Mouse (Mus musculus) kidney, postnatal 36 days (tissue): ENCODE results near the gene Irf3.

Experiments used
- DNase-seq, 2 experiments: peaks; one replicate each; pipeline ENCODE4 v3.0.0; 2021 to 2022; ENCODE audit warnings: mixed read lengths in 2 of 2

The Irf3 gene

DNA sequence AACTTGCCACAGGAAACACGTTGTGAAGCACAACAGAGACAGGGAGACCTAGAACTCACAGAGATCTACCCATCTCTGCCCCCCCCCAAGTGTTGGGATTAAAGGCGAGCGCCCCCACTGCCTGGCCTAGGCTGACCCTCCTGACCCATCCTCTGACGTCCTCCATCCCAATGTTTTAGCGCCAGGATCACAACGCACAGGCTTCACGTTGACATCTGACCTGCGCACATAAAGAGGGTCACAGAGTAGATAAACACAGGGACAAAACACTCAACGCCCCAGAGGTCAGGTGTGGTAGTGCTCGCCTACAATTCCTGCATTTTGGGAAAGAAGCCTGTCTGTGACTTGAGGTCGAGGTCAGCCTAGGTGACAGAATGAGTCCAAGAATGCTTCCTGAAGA lies 39.3 kb downstream of the Irf3 start:
- DNase-seq = no peak

DNA sequence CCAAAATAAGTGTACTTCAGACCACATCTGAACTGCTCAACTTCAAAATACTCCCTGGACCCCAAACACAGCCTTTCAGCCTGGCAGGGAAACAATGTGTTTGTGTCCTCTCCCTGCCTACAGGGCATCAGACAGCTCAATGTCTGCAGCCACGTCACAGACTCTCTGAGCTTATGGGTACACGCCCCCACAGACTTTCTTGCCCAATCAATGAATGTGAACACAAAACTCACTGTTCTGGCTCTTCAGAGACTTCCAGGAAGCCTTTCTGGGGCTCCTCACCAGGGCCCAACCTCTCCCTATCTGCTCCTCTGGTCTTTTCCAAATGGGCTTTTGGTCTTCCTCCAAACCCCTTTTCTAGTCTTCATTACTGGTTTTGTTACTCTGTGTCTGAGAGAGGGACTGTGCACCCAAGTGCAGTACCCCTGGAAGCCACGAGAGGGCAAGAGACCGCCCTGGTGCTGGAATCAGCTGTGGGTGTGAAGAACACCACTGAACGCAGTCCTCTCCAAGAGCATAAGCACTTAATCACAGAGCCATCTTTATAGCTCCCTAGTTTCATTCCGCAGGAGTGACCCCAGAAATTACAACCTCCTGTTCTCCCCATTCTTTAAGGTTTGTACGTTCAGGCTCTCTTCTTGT lies 40.4 kb downstream of the Irf3 start:
- DNase-seq = peak; percentile 53 to 82

DNA sequence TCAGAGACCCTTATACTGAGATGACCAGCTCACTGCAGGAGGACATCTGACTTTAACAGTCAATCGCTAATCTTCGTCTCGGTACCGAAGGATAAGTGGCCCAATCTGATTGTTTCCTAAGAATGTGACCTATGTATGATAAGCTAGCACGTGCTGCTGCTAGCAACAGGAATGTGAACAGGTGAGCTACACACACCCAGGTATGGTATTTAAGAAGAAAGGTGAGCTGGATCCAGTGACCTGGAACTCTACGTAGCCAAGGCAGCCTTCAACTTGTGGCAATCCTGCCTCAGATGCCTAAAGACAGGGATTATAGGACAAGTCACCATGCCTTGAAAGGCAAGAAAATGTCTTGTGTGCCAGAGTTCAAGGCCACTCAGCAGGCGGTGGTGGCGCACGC lies 41.0 kb downstream of the Irf3 start:
- DNase-seq = no peak

DNA sequence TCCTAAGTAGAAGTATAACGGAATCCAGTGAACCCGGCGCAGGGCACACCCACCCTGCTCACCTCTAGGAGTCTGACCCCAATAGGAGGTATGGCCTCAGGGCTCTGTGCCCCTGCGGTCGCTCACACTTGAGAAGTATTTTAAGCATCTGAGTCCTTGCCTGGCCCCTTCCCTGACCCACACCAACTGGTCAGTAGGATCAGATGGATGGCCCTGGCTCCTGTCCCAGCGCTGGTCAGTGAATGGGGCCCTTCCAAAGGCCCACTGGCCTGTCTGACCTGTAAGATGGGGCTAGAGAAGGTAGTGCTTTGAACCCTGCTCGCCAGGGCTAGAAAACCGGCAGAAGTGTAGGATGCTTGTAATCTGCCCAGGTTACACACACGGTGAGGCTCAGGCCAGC lies 43.4 kb downstream of the Irf3 start:
- DNase-seq = no peak

DNA sequence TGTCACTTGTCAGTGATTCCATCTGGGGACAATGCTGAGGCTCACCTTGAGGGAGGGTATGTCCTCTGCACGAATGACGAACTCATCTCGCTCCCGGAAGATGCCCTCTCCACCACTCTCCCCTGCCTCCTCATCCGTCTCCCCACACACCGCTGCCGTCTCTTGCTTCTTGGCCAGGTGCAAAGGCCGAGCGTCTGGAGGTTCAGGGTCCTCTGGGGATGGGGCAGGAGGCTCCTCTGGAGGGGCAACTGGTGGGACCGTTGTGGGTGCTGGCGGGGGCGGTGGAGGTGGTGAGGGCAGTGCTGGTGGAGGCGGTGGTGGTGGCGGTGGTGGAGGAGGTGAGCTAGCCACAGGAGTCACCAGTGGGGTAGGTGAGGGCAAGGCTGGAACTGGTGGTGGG lies 45.9 kb downstream of the Irf3 start:
- DNase-seq = no peak

DNA sequence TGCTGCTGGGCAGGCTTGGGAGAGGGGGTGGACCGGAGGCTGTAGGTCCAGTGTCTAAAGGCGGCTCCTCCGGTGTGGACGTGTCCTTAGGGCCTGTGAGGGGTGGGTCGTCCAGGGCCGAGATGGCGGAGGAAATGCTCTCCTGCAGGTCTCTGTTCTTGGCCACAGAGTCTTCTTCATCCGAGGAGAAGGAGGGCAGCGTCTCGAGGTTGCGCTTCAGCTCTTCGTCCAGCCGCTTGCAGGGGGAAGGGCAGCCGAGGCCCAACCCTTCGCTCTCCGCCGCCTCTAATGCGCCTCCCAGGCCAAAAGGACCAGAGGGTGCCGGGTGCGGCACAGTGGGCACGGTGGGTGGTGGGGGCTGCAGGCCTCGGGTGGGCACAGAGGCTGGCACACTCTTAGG lies 48.3 kb downstream of the Irf3 start:
- no peak for DNase-seq

DNA sequence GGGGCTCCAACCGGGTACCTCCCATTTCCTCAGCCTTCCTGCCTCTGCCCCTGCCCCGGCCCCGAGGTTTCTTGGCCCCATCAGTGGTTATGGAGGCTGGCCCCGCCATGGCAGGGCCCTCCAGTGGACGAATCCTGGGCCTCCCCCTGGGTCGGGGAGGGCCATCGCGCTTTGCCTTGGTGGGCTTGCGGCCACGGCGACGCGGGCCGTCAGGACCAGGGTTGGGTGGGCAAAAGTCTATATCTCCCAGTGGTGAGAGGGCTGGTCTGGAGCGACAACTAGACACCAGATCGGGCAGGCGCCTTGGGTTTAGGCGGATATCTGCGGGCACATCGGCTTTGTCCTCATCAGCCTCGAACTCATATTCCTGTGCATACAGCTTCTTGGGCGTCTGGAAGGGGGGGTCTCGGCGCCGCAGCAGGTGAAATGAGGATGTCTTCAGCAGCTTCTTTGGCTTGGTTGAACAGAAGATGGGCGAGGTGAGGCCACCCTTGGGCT lies 49.5 kb downstream of the Irf3 start:
- DNase-seq = no peak

DNA sequence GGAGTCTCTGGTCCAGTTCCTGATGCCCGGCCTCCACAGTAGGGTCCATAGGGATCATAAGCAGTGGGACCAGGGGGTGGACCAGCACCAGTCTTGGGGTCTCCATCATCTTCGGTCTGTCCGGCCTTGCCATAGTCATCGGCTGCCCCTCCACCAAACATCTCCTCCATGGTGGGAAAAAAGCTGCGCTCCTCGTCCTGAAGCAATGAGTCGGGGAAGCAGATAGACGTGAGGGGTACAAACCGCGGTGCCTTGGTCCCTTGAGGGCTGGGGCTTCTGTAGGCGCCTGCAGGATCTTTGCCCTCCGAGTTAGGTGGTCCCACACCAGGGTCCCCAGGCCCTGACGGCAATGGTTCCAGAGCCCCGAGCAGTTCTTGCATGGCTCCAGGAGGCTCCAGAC lies 50.0 kb downstream of the Irf3 start:
- no peak for DNase-seq

DNA sequence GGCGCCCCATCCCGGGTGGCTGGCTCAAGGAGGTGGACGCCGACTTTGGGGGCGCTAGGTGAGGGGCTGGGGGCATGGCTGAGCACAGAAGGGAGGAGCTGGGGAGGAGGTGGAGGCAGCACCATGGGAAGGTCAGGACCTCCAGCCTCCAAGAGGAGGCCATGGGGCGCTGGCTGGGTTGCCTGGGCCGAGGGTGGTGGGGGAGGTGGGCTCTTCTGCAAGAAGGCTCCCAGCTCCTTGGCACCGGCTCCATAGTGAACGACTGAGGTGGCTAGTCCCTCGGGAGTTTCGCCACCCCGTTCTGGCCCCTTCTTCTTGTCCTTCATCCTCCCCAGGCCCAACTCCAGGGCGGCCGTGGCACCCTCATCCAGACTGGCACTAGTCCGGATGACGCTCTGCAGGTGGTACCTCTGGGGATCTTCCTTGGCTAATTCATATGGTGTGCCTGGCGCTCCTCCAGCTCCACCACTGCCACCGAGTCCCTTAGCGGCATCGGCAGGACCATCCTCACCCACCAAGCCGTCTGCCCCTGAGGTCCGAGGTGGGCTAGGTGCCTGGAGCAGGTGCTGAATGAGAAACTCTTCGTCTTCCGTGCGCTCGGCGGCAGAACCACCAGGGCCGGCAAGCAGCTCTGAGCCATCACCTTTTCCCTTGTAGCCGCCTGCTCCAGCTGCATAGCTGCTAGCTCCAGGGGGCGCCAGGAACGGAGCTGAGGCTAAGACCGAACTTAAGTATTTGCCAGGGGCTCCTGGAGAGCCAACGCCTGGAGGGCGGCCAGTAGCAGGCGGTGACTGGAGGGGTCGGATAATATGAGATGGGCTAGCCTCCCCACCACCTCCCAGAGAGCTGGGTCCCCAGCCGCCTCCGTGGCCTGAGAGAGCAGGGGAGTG lies 50.8 kb downstream of the Irf3 start:
- DNase-seq = peak in 1 of 2 experiments; percentile 27

DNA sequence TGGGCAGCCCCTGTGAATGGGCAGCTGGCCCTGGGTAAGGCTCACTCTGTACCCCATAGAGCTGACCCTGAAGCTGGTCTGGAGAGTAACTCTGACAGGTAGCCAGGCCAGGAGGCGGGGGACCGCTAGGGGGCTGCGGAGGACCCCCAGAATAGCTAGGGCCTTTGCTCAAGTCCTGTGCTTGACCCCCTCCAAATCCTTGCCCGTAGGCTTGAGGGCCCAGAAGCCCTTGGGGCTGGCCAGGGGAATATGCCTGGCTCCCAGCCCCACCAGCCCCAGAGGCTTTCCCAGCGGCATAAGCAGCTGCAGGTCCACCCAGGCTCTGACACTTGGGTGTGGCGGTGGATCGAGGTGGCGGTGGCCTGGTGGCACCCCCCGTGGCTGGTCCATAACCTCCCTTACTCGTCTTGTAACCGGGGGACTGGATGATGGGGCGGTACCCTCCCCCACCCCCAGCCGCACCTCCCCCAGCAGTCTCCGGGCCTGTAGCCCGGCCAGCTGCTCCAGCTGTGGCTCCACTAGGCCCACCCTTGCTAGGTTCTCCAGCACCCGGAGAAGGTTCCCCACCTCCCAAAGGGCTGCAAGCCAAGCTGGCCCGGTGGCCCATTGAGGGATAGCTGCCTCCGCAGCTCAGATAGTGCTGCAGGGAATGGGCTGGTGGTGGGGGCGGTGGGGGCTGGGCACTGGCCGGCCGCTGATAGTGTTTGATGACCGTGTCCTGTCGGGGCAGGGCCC lies 51.6 kb downstream of the Irf3 start:
- DNase-seq = no peak

DNA sequence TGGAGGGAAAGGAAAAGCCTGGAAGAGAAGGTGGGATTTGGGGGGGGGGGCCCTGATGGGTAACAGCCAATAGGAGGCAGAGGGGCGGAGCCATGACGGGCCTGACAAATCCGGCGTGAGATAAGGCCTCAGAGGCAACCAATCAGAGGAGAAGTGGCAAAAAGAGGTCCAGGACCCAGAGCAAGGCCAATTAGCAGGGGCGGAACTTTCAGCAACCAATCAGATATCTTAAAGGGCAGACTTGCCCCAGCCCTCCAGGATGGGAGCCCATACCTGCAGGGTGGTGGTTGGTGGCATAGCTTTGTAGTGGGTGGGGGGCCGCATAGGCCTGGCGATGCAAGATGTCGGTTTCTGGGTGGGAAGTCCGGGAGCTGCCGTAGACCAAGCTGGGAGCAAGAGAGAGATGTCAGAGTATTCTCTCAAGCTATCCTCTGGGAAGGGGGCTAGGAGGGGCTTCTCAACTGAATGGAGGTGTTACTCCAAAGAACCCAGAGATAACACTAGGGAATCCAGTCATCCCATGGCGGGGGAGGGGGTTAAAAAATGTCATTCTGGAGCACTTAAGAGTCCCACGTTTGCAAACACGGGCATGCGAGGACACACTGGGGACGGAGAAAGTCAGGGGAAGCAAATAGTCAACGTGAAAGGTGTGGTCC lies 53.6 kb downstream of the Irf3 start:
- DNase-seq = peak; percentile 74 to 77

DNA sequence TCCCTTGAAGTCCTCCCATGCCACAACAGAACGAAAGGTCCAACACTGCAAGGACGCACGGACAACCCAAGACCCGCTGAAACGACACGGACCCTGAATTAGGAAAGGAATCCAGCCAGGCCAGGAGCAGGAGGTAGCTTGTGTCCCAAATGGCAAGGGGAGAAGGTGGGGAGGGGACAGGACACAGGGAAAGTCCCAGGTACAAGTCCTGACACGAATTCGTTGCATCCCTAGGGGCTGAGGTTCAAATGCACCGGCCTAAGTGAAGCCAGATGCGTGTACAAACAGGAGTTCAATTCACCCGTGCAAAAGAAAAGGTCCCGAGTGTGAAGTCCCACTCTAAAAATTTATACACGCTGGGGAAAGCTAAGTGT lies 54.1 kb downstream of the Irf3 start:
- no peak for DNase-seq
